Mouse (Mus musculus) thymus, postnatal 25 days (tissue): ENCODE measurements at regions not wholly inside any gene's neighbourhood (a gene's known extent, or its start where the extent isn't known, plus 50 kb on each side); places are given as distances from the start of the nearest gene placed in this dataset.
A peak's percentile ranks its signal among the peaks of the same experiment; 100 is the strongest.
"Not testable (repeated sequence)": the region's sequence is repeated elsewhere in the genome, so short reads cannot be mapped to it uniquely, and the experiment has no call there.

Experiments used
- DNase-seq: peaks from one replicate; pipeline ENCODE4 v3.0.0; 2022

DNA sequence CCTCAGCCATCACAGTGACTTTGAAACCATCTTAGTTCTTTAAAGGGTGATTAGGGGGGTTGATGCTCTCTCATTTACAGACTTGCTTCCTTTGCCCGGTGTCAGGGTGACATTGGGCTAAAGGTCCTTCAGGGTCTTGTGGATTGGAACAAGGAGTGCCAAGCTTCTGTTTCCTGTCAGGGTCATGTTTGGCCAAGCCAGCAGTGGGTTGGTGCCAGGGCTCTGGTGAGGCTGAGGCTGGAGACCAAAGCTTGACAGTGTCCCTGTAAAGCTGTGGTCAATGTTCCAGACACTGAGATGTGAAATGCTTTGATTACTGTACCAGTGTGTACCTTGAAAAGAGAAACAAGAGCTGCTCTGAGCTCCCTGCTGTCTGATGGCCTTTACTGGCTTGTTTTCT is 150.8 kb upstream of the Fam3c start:
- no peak for DNase-seq

GRCm38 (mm10) chr6:22497306-22497705 is 141.3 kb upstream of the Fam3c start:
- no peak for DNase-seq

DNA sequence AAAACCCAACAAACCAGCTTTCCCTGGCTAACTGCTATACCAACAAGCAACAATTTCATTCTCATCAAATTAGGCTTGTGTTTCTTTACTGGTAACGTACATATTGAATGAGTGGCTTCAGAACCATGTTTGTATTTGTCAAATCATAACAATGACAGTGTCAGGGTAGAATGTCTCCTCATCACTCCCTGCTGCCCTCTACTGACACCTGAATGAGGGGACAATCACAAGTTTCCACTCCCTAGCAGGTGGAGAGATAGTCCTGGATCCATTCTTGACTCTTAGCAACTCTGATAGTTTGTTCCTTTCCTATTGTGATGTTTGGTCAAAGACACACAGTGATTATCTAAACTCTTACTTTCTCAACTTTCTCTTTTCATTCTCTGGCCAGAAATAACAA is 140.4 kb upstream of the Fam3c start:
- DNase-seq: peak; percentile 7

DNA sequence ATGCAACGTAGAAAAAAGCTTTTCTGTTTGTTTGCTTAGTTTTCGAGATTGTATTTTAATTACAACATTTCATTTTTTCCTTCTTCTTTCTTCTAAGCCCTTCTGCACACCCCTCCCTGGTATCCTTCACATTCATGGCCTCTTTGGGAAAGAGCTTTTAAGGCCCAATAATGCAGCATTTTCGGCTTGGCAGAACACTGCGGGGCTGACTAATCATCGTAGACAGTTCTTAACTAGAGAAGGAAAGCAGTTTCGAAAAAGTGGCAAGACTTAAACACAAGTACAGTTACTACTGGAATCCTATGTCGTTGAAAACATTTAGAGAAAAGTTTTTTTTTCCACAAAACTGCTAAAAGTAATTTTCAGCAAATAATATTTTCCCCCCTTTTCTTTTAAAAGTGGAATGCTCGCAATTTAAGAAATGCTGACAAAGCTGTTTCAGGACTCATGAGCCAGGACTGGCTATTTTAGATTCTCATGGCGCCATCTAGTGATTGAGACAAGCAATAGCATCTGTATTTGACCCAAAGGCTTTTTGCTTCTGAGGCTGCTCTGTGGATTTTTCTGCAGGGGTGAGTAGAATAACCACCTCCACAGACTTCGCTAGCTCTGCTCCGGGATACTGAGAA is 137.7 kb upstream of the Fam3c start:
- peak; percentile 15 for DNase-seq

- no peak for DNase-seq
These were observed 136.9 kb upstream of the Fam3c start for GRCm38 (mm10) chr6:22492896-22493295.

GRCm38 (mm10) chr6:22490762-22491161 is 134.7 kb upstream of the Fam3c start:
- no peak for DNase-seq

GRCm38 (mm10) chr6:22487467-22487866 is 131.4 kb upstream of the Fam3c start:
- no peak for DNase-seq

DNA sequence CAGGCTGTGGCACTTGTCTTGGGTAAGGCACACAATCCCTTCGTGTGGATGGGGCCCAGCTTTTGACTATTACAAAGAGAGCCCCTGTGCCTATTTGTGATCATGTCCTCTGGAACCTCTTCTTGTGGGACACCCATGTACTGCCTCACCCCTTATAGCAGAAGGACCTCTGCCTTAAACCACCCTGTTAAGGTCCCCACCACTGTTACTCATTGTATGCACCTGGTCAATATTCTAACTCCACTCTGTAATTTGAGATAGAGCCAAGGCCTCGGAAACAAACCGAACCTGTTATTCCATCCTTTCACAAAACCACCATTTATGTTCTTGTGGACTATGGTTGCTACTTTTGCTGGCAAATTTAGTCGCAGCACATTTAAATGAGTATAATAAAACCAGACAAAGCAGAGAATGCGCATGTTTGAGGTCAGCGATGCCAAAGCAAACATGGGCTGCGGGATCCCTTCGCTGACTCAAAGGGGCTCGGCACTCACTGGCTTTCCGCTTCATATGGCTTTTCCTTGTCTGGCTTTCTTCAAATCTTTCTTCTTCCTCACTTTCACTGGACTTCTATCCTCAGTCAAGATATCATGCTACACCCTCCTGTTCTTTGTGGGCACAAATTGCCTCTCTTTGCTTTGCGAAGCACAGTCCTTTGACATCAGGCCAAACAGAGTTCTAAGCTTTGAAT is 129.9 kb upstream of the Fam3c start:
- DNase-seq: no peak

DNA sequence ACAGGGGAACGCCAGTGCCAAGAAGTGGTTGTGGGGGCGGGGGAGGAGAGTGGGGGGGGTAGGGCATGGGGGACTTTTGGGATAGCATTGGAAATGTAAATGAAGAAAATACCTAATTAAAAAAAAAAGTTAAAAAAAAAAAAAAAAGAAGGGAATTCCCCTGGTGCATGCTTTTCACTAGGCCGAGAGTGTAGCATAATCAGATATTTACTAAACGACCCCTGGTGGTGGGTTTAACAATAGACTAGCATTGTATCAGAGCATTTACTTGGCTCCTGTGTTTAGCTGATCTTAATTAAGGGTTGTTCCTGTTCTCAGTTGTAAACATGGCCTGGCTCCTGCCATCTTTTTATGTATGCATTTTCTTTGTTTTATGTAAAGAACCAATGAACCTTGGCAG is 126.2 kb upstream of the Fam3c start:
- DNase-seq: not testable (repeated sequence)

GRCm38 (mm10) chr6:22474604-22475003 is 118.6 kb upstream of the Fam3c start:
- no peak for DNase-seq

DNA sequence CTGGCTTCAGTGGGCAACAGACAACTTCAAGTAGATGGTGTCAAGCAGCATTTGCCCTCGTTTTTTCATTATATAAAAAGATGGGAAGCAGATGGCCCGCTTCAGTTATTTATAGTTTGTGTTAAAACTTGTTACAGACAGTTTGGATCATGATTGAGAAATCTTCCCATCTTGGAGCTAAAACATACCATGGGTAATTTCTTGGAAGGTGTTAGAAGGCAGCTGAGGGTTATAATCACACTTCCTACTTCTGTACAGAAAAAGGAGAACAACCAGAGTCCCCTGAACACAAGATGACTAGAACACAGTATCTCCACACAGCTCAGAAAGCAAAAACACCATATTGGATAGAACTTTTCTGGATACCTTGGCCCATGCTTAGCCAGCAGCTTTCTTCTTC is 118.0 kb upstream of the Fam3c start:
- DNase-seq: no peak

GRCm38 (mm10) chr6:22472400-22472799 is 116.4 kb upstream of the Fam3c start:
- DNase-seq: not testable (repeated sequence)

DNA sequence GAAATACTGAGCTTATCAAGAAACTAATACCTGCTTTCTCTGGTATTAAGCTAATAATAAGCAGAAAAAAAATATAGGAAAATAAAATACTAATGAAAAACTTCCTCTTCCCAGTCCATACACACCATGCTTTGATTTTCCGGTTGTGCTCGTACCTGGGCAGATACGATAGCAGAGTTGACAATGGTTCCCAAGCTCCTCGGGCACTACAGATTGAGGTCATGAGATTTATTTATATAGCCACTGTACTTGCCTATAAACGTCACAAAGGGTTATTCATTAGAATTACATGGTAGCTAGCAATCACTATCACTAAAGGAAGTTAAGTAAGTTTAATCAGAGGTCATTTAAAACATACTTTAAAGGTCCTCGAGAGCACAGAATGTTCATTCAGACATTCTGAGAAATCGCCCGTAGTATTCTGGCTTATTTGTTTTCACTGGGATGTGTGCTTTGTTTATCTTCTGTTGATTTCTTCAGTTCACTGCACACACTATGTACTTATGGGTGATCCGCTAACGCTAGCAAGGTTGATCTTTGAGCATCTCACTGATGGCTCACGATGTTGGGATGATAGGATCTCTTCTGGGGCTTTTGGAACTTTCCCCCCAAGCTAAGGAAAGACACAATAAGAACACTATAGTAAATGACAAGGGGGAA is 111.4 kb upstream of the Fam3c start:
- DNase-seq: no peak

- no peak for DNase-seq
These were observed 109.9 kb upstream of the Fam3c start for GRCm38 (mm10) chr6:22465926-22466325.

DNA sequence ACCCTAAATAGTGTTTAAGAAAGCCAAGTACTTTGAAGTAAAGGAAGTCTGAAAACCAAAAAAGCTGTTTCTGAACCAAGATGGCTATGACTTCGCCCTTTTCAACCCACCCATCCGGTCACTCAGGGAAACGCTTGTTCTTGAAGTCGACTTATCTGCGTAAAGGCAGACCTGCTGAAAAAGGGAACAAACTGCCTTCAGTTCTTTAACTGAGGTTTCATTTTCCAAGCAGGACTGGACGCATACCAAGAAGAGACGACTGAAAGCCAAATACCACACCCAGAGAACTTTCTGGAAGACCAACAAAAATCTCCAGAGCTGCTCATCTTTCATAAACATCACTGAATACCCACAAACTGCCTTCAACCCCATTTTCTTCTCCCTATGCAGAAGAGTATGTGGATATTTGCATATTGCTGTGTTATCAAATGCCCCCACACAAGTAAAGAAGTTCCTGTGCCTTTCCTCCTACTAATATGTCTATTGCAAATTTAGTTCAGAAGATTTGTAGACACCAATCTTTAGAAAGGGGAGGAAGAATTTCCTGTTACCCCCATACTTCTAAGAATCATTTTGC is 103.5 kb upstream of the Fam3c start:
- DNase-seq: no peak

DNA sequence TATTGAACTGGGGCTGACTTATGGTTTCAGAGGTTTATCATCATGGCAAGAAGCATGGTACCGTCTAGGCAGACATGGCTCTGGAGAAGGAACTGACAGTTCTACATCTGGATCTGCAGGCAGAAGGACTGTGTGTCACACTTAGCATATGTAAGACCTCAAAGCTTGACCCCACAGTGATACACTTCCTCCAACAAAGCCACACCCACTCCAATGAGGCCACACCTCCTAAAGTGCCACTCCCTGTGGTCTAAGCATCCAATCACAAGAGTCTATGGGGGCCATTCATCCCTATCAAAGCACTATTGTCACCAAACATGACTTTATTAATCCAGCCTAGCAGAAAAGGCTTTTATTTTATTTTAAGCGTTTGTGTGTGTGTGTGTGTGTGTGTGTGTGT is 96.2 kb upstream of the Fam3c start:
- no peak for DNase-seq

DNA sequence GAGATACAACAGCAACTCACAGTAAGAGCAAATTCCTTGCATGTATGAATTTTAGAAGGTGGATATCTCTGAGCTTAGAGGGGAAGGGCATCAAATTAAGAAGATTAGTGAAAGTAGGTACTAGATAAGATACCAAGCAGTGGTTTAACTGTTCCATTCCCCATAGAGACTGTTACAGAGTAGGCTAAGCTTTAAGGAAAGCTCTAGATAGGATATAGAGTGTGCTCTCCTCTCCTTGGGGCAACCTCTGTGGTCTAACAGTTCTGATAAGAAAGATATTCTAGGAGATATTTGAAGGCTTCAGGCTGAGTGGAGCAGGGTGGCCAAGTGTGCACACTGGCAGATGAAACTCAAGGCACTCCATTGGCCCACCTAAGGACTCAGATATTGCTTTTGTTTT is 94.5 kb upstream of the Fam3c start:
- DNase-seq: no peak

- no peak for DNase-seq
These were observed 92.9 kb upstream of the Fam3c start for GRCm38 (mm10) chr6:22448906-22449305.

DNA sequence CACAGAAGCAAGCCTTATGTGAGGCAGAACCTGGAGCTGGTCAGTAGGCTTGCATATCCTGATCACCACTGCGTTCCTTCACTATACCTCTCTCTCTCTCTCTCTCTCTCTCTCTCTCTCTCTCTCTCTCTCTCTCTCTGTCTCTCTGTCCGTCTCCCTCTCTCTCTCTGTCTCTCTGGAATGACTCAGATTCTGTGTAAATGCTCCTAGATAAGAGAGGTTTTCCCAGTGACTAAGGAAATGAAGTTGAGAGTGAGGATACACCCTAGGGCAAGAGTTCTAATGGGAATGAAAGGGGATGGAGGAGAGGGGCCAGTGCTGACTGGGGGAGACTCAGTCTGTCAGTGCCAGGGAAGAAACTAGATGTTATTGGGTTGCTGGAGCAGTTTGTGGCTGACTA is 91.6 kb upstream of the Fam3c start:
- DNase-seq: no peak

- DNase-seq: peak; percentile 23
These were observed 90.7 kb upstream of the Fam3c start for GRCm38 (mm10) chr6:22446621-22447310.

DNA sequence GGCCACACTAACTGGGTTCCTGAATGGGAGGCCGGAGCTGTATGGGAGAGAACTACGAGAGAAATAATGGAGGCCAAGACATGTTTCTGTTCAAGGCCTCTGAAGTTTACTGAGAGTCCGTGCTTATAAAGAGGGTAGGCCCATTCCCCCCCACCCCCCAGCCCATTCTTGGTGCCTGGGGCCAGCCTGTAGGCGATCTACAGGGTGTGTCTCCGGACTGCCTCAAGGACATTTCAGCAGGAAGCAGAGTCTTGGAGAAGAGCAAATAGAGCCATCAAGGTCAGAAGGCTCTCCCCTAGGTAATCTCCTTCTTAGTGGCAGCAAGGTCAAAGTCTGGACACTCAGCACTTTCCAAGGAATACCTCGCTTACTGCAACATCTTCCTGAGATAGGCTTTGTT is 88.8 kb upstream of the Fam3c start:
- DNase-seq: not testable (repeated sequence)

- DNase-seq: no peak
These were observed 88.2 kb upstream of the Fam3c start for GRCm38 (mm10) chr6:22444220-22444619.

DNA sequence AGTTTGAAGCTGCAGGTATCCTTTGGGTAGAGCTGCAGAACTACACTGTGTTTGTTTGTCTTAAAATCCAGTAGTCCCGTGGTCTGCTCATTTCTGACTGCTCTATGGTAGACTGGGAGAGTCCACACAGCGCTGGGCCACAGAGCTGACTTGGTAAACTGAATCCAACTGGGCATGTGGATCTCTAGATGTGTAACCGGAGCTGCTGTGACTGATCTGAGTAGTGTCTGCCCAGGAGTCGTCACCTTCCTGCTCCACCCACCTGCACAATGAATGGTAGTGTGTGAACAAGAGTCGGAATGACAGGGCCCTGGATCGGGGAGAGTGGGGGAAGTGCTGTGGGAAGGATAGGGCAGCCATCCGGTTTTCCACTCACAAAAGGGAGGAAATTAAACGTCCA is 87.5 kb upstream of the Fam3c start:
- no peak for DNase-seq
